Mouse (Mus musculus) midbrain, embryonic 15.5 days (tissue): ENCODE results near the gene Gm49325. TPM values are rescaled to one million over a fixed set of nuclear protein-coding genes. Genes with fewer than 3 reads are reported as not detected.
A peak's percentile ranks its signal among the peaks of the same experiment; 100 is the strongest.

Source experiments
- ATAC-seq: fragments of 200-750 bp; cut with Nextera tagmentation; replicated peaks from 2 replicates; pipeline ENCODE4 v1.8.0; 2017; ENCODE audit warnings: moderate TSS enrichment
- H3K27ac ChIP-seq: fragments of 300-500 bp; sonication (generic); 2 replicates; pipeline ENCODE4 v1.5.1; 2015; ENCODE audit warnings: mild to moderate bottlenecking, inconsistent platforms
- H3K27me3 ChIP-seq: fragments of 300-500 bp; sonication (generic); replicated peaks from 2 replicates; pipeline ENCODE4 v1.6.1; 2015; ENCODE audit warnings: inconsistent platforms
- H3K36me3 ChIP-seq: fragments of 300-500 bp; sonication (generic); replicated peaks from 2 replicates; pipeline ENCODE4 v1.6.1; 2015; ENCODE audit warnings: inconsistent platforms
- H3K4me1 ChIP-seq: fragments of 300-500 bp; sonication (generic); 2 replicates; pipeline ENCODE4 v1.6.1; 2015; ENCODE audit warnings: inconsistent platforms
- H3K4me2 ChIP-seq: fragments of 300-500 bp; sonication (generic); 2 replicates; pipeline ENCODE4 v1.6.1; 2015; ENCODE audit warnings: inconsistent platforms, mild to moderate bottlenecking, moderate library complexity
- H3K4me3 ChIP-seq: fragments of 300-500 bp; sonication (generic); 2 replicates; pipeline ENCODE4 v1.5.1; 2015; ENCODE audit warnings: mild to moderate bottlenecking, inconsistent platforms
- H3K9ac ChIP-seq: fragments of 300-500 bp; sonication (generic); 2 replicates; pipeline ENCODE4 v1.6.1; 2015; ENCODE audit warnings: mild to moderate bottlenecking, inconsistent platforms
- H3K9me3 ChIP-seq: fragments of 300-500 bp; sonication (generic); 2 replicates; pipeline ENCODE4 v1.6.1; 2016; ENCODE audit warnings: inconsistent platforms
- WGBS: fragments of 180-500 bp; shearing (Covaris S2); methylation state at CpG from one replicate; pipeline ENCODE4 v1.1.7; 2015; ENCODE audit warnings: mixed read lengths; 5-methylcytosine and 5-hydroxymethylcytosine counted together
- polyA plus RNA-seq: library from polyadenylated mRNA; unstranded; fragments of >200 nt; fragmentation: Nextera tagmentation; extraction: Ambion mirVana; gene quantifications from 2 replicates; pipeline ENCODE4 v1.2.1, GENCODE M21; 2015

Gene Gm49325
- polyA plus RNA-seq, 1 experiment from 2014 or later, result not detected

DNA sequence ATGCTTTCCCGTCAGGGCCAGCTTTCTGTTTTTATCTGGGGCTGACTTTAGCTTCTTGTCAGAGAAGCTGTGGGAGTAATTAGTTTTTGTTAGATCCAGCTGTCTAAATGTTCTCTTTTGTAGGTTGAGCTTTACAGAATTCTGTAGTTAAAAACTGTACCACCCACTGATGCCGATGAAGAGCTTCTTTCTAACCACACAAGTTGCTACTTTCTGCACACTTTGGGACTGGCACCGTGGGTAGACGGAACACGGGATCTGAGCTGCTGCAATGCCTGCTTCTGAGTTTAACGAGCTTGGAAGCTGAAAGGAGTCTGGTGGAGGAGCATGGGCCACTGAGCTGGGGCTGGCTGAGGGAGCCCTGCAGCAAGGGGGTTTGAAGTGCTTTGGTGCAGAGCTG lies 14.5 kb upstream of the Gm49325 start:
- Histone ChIP-seq H3K4me3 (no peak overlapping the region), H3K27ac (no peak overlapping the region), H3K4me2 (no peak overlapping the region), H3K9ac (no peak overlapping the region), H3K36me3 (peaks cover 22% of the 10 kb centered on the region), H3K9me3 (no peaks in the 10 kb centered on the region), H3K4me1 (peaks cover 14% of the 10 kb centered on the region; the same call in 1 of the 2 replicates), H3K27me3 (no peaks in the 10 kb centered on the region)
- ATAC-seq, result no peak
- 83% methylated on average over 6 of the region's 6 CpGs for WGBS

DNA sequence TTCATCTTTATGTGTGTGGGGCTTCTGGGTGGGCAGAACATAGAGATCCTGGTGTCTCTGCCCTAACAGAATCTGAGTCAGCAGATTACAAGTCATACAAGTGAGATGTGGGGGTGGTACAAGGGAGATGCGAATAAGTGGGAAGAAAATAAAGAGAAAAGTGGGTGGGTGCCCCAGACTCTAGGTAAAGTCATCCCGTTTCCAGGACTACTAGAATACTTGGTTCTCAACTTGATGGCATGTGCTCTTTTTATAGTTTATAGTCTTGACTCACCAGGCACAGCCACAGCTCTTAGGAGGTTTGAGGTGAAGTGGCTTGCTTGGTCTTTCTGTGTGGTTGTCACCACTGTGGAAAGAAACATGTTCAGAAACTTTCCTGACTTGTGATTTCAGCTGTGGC lies 9.9 kb upstream of the Gm49325 start:
- H3K36me3 ChIP-seq, result peaks cover 50% of the 10 kb centered on the region
- no peak for ATAC-seq
- WGBS, result 93% methylated on average over 2 of the region's 2 CpGs
- H3K4me2 ChIP-seq, result no peak overlapping the region
- H3K4me3 ChIP-seq, result no peak overlapping the region
- H3K27me3 ChIP-seq, result no peaks in the 10 kb centered on the region
- no peak overlapping the region for H3K27ac ChIP-seq
- H3K4me1 ChIP-seq, result peaks cover under 1% of the 10 kb centered on the region; the same call in 1 of the 2 replicates
- no peaks in the 10 kb centered on the region for H3K9me3 ChIP-seq
- no peak overlapping the region for H3K9ac ChIP-seq

DNA sequence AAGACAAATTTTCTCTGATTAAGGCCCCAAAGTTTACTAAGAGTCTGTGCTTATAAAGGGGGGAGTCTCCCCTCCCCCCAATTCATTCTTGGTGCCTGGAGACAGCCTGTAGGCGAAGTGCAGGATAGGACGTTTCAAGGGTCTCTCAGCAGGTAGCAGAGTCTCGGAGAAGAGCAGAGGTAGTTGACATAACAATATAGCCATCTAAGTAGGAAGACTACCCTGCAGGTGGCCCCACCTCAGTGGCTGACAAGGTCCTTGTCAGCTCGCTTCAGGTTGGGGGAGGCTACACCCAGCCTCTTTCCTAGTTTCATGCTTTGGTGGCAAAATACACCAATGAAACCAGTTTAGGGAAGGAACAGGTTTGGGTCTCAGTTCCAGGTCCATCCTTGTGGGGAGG lies 3.0 kb upstream of the Gm49325 start:
- Histone ChIP-seq H3K4me2 (no peak overlapping the region), H3K27me3 (no peaks in the 10 kb centered on the region), H3K36me3 (peaks cover 13% of the 10 kb centered on the region; the same call in 1 of the 2 replicates), H3K4me3 (no peak overlapping the region), H3K27ac (no peak overlapping the region), H3K4me1 (peaks cover 13% of the 10 kb centered on the region), H3K9me3 (no peaks in the 10 kb centered on the region), H3K9ac (no peak overlapping the region)
- no peak for ATAC-seq
- 59% methylated on average over 4 of the region's 4 CpGs for WGBS

DNA sequence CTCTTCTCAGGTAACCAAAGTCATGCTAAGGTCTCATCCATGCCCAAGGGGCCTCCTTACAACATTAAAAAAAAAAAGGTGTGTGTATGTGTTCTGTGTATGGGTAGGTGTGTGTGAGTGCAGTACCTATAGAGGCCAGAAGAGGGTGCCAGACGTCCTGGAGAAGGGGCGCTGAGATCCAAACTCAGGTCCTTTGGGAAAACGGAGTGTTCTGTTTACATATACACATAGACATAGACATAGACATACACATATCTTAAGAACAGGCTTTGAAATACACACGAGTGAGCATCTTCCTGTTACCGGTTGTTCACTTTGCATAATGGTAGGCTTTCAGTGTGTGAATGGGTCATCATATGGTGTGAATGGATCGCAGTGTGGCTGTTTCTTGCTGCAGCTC lies 1.9 kb upstream of the Gm49325 start:
- Histone ChIP-seq H3K9ac (no peak overlapping the region), H3K4me2 (no peak overlapping the region), H3K36me3 (peaks cover 4% of the 10 kb centered on the region; the same call in 1 of the 2 replicates), H3K27ac (no peak overlapping the region), H3K27me3 (no peaks in the 10 kb centered on the region), H3K4me3 (no peak overlapping the region), H3K4me1 (peaks cover 20% of the 10 kb centered on the region), H3K9me3 (no peaks in the 10 kb centered on the region)
- no peak for ATAC-seq
- WGBS, result 95% methylated on average over 6 of the region's 6 CpGs

DNA sequence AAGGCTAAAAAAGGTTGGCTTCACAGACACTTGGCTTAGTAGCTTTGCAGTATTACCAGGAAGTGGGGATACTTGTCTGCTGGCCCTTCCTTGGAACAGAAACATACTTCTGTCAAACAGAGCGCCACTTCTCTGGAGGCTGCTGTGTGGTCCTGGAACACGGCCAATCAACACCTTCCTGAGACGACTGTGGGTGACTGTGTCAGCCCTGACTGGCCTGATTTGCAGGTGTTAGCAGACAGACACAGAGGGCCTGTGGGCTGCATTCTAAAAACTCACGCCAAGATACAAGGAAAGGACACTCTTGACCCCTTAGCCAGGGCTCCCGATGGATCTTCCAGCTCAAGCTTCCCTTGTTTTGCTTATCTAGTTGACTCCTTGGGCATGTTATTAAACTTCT lies 1.0 kb upstream of the Gm49325 start:
- Histone ChIP-seq H3K27me3 (no peaks in the 10 kb centered on the region), H3K9me3 (no peaks in the 10 kb centered on the region), H3K4me1 (peaks cover 24% of the 10 kb centered on the region), H3K27ac (peak overlapping the region; percentile 88; the same call in 1 of the 2 replicates), H3K9ac (no peak overlapping the region), H3K4me2 (no peak overlapping the region), H3K36me3 (no peaks in the 10 kb centered on the region), H3K4me3 (no peak overlapping the region)
- WGBS, result 88% methylated on average over 5 of the region's 5 CpGs
- no peak for ATAC-seq

DNA sequence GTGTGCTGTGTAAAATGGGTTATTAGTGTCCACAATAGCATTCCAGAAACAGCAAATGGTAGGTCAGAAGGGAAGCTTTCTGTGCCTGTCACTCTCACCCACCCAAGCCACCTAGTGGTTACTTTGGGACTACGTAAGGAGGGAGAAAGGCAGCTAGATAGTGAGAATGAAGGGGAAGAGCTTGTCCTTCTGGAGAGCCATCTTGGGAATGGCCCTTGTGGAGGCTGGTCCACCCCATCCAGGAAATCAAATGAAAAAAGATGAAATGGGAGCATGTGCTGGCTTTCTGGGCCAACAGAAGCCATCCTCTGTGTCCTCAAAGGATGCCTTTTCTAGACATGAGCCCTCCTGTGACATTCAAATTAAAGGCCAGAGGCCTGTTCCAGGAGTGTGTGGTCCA lies 629 bp upstream of the Gm49325 start:
- Histone ChIP-seq H3K9me3 (no peaks in the 10 kb centered on the region), H3K9ac (0 out of 2 replicates have a peak overlapping the region, but pooled peaks have one; percentile 22), H3K27me3 (no peaks in the 10 kb centered on the region), H3K4me2 (peak overlapping the region; percentile 76), H3K4me1 (peaks cover 24% of the 10 kb centered on the region), H3K36me3 (no peaks in the 10 kb centered on the region), H3K4me3 (peak overlapping the region; percentile 53), H3K27ac (peak overlapping the region; percentile 88)
- WGBS, result 20% methylated on average over 1 of the region's 1 CpGs
- ATAC-seq, result peak; percentile 19; the same call in 1 of the 2 replicates

DNA sequence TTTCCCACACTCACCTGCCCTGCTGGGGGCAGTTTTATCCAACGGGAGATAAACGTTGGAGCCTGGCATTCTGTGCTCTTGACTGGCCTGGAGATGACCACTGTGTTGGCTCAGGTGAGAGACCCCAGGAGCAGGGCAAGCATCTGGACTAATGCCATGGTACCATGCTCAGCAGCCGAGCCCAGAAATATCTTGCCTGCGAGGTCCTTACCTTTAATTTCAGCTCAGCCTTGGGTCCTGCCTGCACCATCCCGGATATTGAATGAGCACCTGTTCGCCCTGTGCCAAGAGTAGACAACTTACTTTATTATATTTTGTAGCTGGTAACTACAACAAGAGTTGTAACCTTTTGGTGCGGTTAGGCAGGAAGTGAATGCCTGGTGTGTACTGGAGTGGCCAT lies 858 bp downstream of the Gm49325 start:
- peak overlapping the region; percentile 88 for H3K27ac ChIP-seq
- no peaks in the 10 kb centered on the region for H3K27me3 ChIP-seq
- peaks cover 5% of the 10 kb centered on the region; the same call in 1 of the 2 replicates for H3K36me3 ChIP-seq
- peak; percentile 34 for ATAC-seq
- H3K9me3 ChIP-seq, result no peaks in the 10 kb centered on the region
- H3K4me2 ChIP-seq, result peak overlapping the region; percentile 76
- H3K4me3 ChIP-seq, result peak overlapping the region; percentile 53
- 42% methylated on average over 7 of the region's 7 CpGs for WGBS
- peaks cover 24% of the 10 kb centered on the region for H3K4me1 ChIP-seq
- peak overlapping the region; percentile 62 for H3K9ac ChIP-seq

DNA sequence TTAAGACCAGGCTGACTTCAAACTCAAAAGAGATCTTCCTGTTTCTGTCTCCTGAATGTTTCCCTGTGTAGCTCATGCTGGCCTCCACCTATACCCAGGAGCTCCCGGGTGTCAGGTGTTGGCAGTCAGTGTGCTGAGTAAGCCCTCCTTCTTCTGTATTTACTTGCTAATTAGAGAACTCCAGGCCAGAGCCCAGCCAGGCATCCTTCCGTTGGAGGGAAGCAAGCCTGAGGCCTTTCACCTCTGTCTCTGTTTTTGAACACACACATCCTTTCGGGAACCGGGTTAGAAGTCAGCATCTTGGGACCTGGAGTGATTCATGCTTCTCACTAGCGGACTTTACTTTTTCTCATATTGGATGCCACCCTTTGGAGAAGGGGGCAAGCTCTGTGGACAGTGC lies 1.4 kb downstream of the Gm49325 start:
- H3K9ac ChIP-seq, result peak overlapping the region; percentile 62; the same call in 1 of the 2 replicates
- no peaks in the 10 kb centered on the region for H3K27me3 ChIP-seq
- 70% methylated on average over 5 of the region's 5 CpGs for WGBS

DNA sequence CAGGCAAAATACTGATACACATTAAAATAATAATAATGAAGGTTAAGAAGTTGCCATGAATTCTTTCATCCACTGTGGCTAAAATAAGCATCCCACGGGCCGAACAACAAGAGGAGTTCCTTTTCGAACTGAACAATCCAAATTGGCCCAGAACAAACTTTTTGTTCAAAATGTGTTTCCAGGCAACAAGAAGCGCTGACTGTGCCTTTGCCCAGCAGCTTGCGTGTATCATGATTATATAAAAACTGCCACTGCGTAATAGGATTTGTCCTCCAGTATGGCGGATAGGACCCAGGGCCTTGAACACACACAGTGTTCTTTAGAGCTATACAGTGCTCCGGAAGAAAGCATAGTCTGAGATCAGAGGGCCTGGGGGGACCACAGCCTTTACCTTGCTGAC lies 2.6 kb downstream of the Gm49325 start:
- Histone ChIP-seq H3K36me3 (peaks cover 5% of the 10 kb centered on the region; the same call in 1 of the 2 replicates), H3K4me1 (peaks cover 24% of the 10 kb centered on the region), H3K9me3 (no peaks in the 10 kb centered on the region), H3K4me3 (no peak overlapping the region), H3K4me2 (no peak overlapping the region), H3K9ac (no peak overlapping the region), H3K27ac (no peak overlapping the region), H3K27me3 (no peaks in the 10 kb centered on the region)
- 79% methylated on average over 8 of the region's 8 CpGs for WGBS
- no peak for ATAC-seq

More for the DNA sequence above, 1.4 kb downstream of the Gm49325 start:
- no peak for ATAC-seq
- no peak overlapping the region for H3K27ac ChIP-seq
- no peaks in the 10 kb centered on the region for H3K9me3 ChIP-seq
- H3K4me1 ChIP-seq, result peaks cover 24% of the 10 kb centered on the region
- H3K4me3 ChIP-seq, result peak overlapping the region; percentile 53
- peak overlapping the region; percentile 76 for H3K4me2 ChIP-seq
- peaks cover 5% of the 10 kb centered on the region; the same call in 1 of the 2 replicates for H3K36me3 ChIP-seq

DNA sequence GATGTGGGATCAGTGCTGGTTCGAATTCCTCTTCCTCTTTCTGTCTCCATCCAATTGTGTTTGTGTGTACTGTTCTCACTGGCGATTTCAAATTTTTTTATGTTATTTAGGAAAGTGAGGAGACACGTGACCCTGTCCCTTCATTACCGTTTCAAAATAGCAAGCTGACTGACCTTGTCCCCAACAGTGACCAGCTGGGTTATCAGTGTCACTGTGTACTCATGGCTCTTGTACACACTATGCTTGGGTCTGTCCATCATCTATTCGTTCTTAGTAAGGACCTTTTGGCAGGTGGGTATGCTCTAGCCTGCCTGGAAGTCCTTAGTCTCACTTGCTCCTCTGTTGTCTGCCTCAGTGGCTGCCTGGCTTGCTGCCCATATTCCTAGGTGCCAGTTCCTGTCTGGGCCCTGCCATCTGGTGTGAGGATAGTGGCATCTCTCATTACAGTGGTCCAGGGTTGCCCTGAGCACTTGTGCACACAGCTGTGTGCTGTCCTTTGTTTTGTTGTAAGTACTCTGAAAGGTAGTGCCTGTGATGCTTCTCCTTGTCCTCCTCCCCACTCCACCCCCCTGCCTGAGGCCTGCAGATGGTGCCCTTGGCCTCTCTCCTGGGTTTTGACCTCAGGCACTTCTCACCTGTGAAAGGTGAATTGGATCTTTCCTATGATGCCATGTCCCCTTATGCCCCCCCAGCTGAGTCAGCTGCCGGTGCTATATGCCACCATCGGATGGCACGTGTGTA lies 4.4 kb downstream of the Gm49325 start:
- no peak for ATAC-seq
- Histone ChIP-seq H3K27ac (no peak overlapping the region), H3K9ac (no peak overlapping the region), H3K4me2 (no peak overlapping the region), H3K4me1 (peaks cover 24% of the 10 kb centered on the region), H3K9me3 (no peaks in the 10 kb centered on the region), H3K27me3 (no peaks in the 10 kb centered on the region), H3K4me3 (no peak overlapping the region), H3K36me3 (peaks cover 16% of the 10 kb centered on the region; the same call in 1 of the 2 replicates)
- WGBS, result 92% methylated on average over 8 of the region's 8 CpGs

DNA sequence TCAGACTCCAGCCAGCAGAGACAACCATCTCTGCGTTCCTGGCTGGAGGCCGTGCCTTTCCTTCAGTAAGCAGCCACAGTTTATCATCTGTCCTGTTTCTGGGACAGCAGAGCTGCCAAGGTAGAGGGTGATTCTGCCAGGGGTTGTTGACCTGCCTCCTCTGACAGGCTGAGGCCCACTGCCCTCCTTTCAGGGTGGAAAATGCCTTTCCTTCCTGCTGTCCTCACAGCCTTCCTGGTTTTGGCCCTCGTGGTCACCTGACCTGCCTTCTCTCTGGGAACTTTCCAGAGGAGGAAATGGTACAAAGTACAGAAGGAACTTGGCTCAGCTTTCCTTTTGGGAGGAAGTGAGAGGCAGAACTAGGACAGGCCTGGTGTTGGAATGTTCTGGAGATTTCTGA lies 7.4 kb downstream of the Gm49325 start:
- Histone ChIP-seq H3K4me1 (0 out of 2 replicates have a peak, but pooled peaks cover 8% of the 10 kb centered on the region), H3K4me3 (no peak overlapping the region), H3K36me3 (peaks cover 42% of the 10 kb centered on the region), H3K27me3 (no peaks in the 10 kb centered on the region), H3K27ac (no peak overlapping the region), H3K4me2 (no peak overlapping the region), H3K9ac (no peak overlapping the region), H3K9me3 (no peaks in the 10 kb centered on the region)
- no peak for ATAC-seq
- 95% methylated on average over 3 of the region's 3 CpGs for WGBS

DNA sequence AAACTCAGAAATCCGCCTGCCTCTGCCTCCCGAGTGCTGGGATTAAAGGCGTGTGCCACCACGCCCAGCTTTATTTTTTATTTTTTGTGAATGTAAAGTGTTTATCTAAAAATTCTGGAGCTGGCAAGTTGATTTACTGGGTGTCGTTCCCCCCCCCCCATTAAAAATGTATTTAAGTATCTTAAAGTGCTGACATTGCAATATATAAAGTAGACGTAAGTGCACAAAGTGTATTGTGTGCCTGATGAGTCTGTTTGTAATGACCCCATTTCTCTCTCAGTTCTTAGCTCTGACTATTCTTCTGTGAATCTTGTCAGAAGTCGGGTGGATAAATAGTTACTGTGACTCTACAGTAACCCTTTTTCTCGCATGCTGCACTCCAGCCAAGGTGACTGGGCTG lies 9.7 kb downstream of the Gm49325 start:
- Histone ChIP-seq H3K4me2 (no peak overlapping the region), H3K36me3 (peaks cover 39% of the 10 kb centered on the region), H3K9ac (no peak overlapping the region), H3K27me3 (no peaks in the 10 kb centered on the region), H3K4me3 (no peak overlapping the region), H3K9me3 (no peaks in the 10 kb centered on the region), H3K4me1 (no peaks in the 10 kb centered on the region), H3K27ac (no peak overlapping the region)
- ATAC-seq, result no peak
- 97% methylated on average over 8 of the region's 8 CpGs for WGBS

DNA sequence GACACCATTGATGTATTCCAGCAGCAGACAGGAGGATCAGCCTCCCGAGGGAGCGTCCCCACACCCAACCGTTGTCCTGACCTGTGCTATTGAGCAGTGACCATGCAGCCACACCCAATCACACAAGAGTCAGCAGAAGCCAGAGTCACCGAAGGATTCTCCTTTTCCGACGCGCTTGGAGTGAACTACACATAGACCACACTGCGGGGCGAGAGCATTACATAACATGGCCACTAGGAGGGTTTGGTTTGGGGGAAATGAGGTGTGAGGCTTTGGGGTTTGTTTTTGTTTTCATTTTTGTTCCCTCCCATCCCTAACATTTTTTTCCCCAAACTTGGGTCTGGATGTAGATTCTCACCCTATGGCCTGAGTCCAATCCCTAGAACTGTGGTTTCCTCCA lies 10.2 kb downstream of the Gm49325 start:
- Histone ChIP-seq H3K9me3 (no peaks in the 10 kb centered on the region), H3K27ac (no peak overlapping the region), H3K9ac (no peak overlapping the region), H3K4me1 (no peaks in the 10 kb centered on the region), H3K36me3 (peaks cover 36% of the 10 kb centered on the region), H3K4me2 (no peak overlapping the region), H3K27me3 (no peaks in the 10 kb centered on the region), H3K4me3 (no peak overlapping the region)
- ATAC-seq, result no peak
- WGBS, result 92% methylated on average over 9 of the region's 9 CpGs
